Mouse (Mus musculus): Measurements from ENCODE around the gene Tcl1b5. TPM values are rescaled to one million over a fixed set of nuclear protein-coding genes. Genes with fewer than 3 reads are reported as not detected.

Gene Tcl1b5
- polyA plus RNA-seq, 1 experiment from 2014 or later, result not detected

DNA sequence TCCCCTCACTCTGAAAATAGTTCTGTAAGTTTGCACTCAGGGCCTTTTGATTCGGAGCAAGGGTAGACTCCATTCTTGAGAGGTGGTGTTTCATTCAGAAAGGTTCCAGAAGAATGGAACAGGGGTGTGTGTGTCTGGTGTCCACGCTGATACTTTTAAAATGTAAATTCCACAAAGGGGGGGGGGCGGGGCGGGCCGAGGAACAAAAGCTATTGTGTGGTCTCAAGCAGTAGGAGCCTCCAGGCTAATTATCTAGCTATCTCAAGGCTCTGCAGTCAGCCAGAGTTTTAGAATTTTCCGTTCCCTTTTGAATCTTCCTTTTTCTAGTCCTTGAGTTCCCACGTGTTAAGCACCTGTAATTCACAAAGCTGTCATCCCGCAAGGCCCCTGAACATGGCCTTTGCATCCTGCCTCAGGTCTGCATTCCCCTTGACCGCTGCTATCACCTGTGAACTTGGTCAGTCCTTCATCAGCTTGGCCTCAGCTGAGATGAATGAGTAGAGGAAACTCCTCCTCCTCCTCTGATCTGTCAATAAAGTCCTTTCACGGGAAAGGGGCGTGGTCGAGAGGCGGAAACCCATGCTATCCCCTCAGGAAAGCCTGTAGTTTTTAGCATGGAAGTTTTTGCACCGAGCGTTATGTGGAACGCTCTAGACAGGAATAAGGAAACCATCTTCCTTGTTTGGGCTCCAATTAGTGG, 48.6 kb downstream of the Tcl1b5 start:
- H3K27ac ChIP-seq, result no peak overlapping the region
- H3K9me3 ChIP-seq (replicated peaks), result no peaks in the 10 kb centered on the region
- H3K27me3 ChIP-seq (ENCODE audit: low read depth, poor library complexity, severe bottlenecking), result no peaks in the 10 kb centered on the region
- WGBS, result 69% methylated on average over 16 of the region's 16 CpGs
- DNase-seq (ENCODE audit: low spot score), result no peak
- no peaks in the 10 kb centered on the region for H3K36me3 ChIP-seq
- no peaks in the 10 kb centered on the region for H3K4me1 ChIP-seq
- H3K4me3 ChIP-seq, result no peak overlapping the region

Other genes with a start within 250 kb of the Tcl1b5 start
- 0.09 and 0.25 TPM in 2 replicates for gene Syne3, start 166.5 kb upstream of the Tcl1b5 start, polyA plus RNA-seq (2016; fragmentation: Nextera tagmentation; extraction: Ambion mirVana)
- gene Glrx5, start 143.7 kb upstream of the Tcl1b5 start, polyA plus RNA-seq (2016; fragmentation: Nextera tagmentation; extraction: Ambion mirVana), result 215 and 255 TPM in 2 replicates
- not detected in 2 replicates for gene Tcl1b2, start 30.3 kb upstream of the Tcl1b5 start, polyA plus RNA-seq (2016; fragmentation: Nextera tagmentation; extraction: Ambion mirVana)
- not detected in 2 replicates for gene Tcl1b1, start 16.7 kb upstream of the Tcl1b5 start, polyA plus RNA-seq (2016; fragmentation: Nextera tagmentation; extraction: Ambion mirVana)
- gene Tcl1b3, start 14.7 kb downstream of the Tcl1b5 start, polyA plus RNA-seq (2016; fragmentation: Nextera tagmentation; extraction: Ambion mirVana), result not detected in 2 replicates
- gene Tcl1b4, start 25.6 kb downstream of the Tcl1b5 start, polyA plus RNA-seq (2016; fragmentation: Nextera tagmentation; extraction: Ambion mirVana), result not detected in 2 replicates
- not detected in 2 replicates for gene Tcl1, start 46.4 kb downstream of the Tcl1b5 start, polyA plus RNA-seq (2016; fragmentation: Nextera tagmentation; extraction: Ambion mirVana)
- 0.23 and 0.26 TPM in 2 replicates for gene Tunar, start 157.5 kb downstream of the Tcl1b5 start, polyA plus RNA-seq (2016; fragmentation: Nextera tagmentation; extraction: Ambion mirVana)